Mouse (Mus musculus) urinary bladder, adult 2 months (tissue): ENCODE measurements around the gene Tanc1. TPM values are rescaled to one million over a fixed set of nuclear protein-coding genes. Genes with fewer than 3 reads are reported as not detected.

ENCODE experiments used
- DNase-seq: peaks from one replicate; pipeline ENCODE4 v3.0.0; 2022; ENCODE audit warnings: low spot score
- polyA plus RNA-seq: library from polyadenylated mRNA; depleted of rRNA; stranded (reverse); fragments of >200 nt; gene quantifications from 2 replicates; pipeline ENCODE4 v1.2.3, GENCODE M21; 2012

The Tanc1 gene
- polyA plus RNA-seq, 1 experiment: 25.0 TPM

DNA sequence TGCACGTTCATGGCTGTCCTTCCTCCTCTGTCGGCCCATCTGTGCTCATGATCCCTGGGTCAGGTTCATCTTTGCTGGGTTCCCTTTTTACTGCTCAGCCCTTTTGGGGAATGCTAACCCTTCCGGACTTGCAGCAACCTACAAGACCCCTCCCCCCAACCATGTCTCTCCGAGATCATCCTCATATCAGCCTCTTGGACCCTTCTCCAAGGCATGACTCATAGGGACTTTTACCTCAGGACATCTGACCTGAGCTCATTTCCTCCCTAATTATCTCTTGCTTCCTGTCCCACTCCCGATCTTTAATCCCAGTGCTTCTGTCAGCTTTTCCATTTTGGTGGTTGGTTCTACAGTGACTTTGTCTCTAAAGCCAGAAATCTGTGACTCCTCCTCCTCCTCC is 68.9 kb downstream of the Tanc1 start:
- DNase-seq: no peak

DNA sequence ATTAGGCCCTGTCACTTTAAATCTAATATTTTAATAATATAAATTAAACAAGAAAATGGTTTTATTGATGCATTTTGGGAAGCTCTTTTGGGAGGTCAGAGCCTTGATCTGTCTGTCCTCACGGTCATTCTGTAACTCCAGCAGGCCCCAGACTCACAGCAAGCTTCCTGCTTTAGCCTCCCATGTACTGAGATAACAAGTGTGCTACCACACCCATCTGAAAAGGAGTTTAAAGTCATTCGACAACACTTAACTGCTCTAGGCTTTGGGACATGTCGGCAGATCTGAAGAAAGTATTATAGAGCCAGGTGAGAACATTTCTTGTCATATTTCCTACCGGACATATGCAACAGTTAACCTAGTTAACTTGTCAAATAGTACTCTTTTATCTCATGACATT is 69.3 kb downstream of the Tanc1 start:
- no peak for DNase-seq

DNA sequence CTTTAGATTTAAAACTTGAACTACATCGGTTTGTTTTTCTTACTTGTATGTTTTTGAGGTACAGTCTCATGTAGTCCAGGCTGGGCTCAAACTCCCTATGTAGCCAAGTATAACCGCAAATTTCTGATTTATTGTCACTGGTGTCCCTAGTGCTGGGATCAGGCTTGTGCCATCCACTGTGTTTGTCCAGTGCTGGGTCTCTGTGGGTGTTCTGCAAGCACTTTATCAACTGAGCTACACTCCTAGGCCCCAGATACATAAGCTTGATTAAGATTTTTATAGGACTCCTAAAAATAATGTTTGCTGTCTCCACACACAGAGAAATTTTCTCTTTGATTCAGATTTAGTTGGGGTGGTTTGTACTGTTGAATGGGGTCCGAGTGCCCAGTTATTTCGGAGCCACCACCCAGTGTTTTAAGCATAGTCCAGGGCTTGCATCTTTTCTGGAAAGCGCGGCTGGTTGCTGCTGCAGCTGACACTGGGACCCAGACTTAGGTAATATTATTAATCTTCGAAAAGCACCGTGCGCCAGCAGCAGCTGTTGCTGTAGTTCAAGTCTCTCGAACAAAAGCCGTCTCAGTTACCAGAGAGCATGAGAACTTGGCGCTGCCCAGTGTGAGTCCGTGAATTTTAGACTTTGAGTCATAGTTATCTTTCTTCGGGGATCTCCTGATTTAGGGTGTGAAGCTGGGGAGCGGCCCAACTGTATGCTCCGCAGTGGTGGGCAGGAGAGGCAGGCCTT is 73.2 kb downstream of the Tanc1 start:
- no peak for DNase-seq

DNA sequence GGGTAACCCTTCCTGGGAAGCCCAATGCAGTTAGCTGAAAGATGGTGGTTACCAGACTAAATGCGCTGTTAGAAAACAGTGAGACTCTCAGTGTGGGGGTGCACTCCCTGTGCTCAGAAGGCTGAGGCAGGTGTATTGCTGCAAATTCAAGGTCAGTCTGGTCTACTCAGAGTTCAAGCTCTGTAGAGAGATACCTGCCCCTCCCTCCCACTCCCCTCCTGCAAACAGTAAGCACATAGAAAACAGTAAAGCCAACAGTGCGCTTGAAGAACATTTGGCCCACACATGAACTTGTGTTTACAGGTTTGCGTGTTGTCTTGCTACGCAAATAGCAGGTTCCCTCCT is 73.7 kb downstream of the Tanc1 start:
- no peak for DNase-seq

DNA sequence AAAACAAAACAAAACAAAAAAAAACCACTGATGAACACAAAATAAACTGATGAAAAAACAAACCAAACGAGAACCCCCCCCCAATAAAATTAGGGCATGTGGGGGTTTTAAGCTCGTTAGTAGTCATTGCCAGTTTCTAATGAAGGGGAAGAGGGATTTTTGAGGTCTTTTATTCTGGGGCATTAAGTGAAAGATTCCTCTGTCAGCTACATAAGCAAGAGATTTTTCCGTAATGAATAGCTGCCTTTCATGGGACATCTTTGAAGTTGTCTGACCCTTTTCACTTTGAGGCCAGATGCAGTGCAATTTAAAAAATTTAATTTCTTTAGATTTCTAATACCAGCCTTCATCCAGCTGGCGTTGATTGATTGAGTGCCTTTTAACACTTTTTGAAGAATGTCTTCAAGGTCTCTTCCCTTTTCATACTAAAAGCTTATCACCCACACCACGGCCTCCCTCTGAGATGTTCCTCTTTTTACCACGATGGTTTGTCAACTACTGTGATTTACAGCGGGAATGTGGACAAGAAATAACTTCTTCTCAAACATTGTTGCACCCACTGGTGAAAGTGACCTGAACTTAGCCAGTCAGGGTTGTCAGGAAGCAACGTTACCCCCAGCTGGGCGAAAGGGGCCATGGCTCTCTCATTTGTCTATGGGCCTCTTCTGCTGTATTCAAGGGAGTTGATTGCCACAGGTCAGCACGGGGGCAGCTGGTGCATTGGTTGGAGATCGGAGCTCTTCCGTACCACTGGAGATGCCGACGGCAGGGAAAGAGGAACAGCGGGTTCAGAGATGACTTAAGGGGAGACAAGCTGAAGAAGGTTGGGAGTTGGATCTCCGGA is 76.6 kb downstream of the Tanc1 start:
- no peak for DNase-seq

DNA sequence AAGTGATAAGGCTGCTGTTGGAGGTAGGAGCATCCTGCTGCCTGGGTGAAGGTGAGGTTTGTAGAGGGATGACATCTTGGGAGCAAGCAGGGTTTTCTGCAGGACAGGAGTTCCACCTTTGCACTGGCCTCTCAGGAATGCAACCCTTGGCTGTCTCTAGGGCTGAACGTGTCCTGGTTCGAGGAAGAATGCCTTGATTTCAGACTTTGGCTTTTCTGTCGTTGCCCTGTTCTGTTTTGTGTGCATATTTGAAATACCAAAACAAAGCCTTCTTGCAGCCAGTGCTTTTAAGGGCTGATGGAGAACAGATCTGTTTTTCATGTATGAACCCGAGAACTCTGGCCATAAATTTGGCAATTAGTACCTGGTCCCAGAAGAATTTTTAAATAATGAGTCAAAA is 79.3 kb downstream of the Tanc1 start:
- no peak for DNase-seq

DNA sequence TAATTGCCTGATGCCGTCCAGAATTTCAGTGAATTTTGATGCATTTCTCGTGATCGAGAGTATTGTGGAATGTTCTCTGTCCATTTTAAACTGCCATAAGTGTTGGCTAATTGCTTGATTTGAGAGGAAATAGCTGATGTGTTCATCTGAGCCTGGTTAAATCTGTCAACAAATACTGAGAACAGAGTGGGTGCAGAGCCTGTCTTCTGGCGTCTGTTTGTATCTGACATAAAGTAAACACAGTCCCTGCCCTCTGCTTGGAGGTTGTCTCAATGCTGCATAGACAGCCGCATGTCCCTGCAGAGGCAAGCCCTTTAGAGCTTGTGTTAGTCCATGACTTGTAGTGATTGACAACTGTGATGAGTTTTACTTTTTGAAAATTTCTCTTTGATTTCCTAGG is 81.6 kb downstream of the Tanc1 start:
- DNase-seq: no peak

DNA sequence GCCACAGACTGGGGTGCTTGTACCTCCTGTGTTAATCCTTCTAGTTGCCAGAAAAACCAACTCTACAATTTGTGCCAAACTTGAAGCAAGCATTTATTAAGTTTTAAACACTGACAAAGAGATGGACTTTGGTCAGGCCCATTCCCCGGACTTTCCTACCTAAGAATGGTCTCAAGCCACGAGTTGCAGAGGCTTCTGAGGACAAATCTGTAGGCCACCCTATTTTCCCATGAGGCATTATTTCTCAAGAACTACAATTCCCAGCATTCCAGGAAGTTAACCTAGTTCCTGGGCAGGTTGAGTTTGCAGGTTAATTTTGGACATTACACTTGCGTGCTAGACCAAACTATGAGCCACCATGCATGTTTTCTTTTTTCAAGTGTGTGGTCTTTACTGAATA is 85.3 kb downstream of the Tanc1 start:
- DNase-seq: no peak

DNA sequence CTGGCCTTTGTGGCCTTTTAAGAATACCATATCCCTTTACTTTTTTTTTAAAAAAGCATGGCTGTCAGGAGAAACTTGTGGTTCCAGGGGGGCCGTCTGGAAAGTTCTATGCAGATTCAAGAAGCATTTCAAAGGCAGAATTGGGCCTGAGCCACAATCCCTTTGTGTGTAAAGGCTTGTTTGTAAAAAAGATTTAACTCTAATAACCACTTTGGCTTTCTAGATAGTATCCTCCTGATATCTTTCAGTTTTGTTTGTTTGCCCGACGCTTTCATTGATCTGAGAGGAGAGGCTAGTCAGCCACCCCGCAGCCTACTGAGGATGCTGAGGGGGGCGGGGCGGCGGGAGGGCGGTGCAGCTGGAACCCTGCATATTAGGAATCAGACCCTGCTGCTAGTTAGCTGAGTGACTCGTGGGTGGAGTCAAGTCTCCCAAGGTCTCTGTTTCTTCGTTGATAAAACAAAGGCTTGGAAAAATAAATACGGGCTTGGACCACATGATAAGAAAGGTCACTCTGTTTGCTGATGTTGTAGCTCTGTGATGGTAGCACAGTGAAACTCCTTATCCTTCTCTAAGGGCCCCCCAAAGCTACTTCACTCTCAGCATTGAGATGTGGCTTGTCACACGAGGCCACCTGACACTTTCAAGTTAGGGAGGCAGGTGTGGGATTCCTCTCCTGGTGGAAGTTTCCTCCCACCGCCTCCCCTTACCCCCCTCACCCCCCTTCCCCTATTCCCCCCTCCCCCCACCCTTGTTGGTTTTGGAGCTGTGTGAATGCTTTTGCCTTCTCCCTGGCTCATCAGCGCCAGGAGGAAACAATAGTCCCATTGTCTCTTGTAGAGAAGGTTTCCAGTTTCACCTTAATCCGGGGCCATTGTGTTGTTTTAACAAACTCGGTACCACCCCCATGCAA is 86.1 kb downstream of the Tanc1 start:
- DNase-seq: no peak

DNA sequence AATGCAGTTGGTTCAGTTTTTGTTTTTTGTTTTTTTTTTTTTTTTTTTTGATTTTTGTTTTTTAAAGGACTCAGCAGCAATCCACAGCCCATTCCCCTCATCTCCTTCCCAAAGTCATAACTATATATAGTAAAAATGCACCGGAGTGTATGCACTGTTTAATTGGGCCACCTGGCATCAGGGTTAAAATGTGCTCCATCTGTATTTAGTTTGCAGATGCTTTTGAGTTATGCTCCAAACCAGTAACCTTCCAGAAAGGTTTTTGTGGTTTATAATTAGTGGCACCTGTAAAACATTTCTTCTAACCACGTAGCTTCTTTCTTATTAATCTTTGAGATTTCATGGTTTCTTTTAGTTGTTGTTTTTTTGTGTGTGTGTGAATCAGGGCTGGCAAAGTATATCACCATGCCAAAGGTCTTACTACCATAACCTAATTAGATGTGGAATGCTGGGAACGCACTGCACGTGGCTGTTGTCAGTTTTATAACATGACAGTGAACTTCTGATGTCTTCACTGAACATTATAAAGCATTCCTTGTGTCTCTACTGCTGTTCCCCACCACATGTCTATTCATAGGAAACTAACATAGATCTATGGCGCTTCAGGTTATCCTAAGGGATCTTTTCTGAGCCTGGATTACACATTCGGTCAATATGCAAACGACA is 86.9 kb downstream of the Tanc1 start:
- DNase-seq: no peak

DNA sequence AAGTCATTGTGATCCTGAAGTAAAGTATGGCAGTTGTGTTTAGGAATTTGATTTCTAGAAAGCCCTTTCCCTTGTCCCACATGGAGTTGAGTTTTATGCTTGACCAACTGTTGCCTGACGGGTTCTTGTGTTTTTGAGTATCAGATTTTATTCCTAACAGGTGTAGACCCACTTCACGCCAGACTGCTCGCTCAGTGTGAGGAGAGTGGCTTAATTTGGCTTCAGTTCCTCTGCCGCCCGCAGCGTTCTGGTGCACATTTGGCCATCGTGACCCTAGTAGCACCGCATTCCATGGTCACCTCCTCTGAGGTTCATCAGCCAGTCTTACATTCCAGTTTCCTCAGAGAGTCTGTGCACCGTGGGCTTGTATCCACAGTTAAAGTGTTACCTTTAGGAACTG is 88.1 kb downstream of the Tanc1 start:
- DNase-seq: no peak

DNA sequence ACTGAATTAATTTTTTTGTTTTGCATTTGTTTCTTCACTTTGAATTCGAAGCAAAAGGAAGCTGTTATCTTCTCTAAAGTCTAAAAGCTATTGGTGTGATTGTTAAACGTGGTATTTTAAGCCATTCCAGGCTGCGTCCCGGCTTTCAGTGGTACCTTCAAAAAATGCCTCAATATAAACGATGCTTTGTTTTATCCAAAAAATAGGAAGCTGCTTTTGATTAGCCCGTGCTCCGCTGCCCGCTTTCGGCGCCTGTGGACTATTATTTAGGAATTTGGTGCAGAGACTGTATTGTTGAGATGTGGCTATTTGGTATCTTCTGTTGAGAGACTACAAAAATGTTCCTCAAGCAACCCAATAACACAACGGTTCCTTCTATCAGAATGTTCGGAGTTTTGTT is 93.4 kb downstream of the Tanc1 start:
- no peak for DNase-seq

DNA sequence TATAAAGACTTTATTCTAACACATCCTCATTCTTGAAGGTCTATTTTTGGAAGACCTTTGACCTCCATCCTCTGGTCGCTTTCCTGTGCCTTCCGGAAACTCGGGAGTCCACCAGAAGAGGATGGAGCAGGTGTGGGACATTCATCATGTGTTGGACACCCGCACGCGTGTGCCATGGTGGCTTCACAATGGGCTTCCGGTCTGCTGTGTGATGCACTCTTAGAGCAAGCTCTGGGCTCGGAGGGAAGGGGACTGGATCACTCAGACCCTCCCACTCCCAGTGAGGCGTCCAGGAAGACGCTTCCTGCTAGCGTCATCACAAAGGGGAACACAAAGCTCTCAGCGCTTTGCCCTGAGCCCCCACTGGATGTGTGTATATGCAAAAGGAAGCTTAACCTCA is 95.0 kb downstream of the Tanc1 start:
- no peak for DNase-seq

DNA sequence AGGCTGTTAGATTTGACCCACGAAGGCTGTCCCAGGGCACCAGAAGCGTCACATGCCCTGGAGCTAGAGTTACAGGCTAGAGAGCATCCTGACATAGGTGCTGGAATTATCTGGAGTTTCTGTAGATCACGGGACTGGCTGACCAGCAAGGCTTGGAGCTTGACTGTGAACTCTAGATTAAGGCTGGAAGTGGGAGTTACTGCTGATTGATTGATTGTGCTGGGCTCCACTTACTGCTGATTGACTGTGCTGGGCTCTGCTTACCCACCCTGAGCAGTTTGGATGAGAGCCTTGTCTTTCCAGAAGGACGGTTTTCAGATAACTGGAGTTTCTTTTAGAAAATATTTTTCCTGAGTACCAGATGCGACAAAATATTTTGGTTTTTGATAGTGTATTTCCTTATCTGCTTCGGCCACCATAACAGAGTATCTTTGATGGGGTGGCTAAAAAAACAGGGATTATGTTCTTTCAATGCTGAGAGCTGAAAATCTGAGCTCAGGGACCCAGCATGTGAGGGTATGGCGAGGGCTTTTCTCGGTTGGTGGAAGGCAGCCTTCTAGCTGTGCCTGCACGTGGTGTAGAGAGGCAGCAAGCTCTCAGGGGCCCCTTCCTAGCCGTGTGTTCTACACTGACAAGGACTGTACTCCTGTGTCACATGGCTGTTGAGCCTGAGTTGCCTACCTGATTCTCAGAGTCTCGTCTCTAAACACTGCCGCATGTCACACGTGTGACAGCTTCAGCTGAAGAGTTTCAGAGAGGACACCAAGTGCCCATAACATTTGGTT is 96.3 kb downstream of the Tanc1 start:
- no peak for DNase-seq

DNA sequence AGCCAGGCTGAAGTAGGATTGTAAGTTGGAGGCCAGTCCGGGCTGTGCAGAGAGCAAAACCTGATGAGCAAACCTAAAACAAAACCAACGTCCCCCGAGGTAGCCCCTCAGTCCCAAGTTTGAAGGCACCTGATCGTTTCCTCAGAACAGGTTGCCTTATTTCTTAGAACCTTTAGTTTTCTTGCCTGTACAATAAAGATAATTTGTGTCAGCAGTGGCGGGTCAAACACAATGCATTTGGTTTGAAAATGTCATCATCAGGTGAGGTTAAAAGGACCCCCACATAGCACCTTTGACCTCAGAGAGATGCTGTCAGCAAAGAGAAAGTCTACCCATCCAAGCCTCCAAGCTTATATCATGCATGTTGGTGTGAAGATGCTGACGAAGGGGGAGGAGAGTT is 98.9 kb downstream of the Tanc1 start:
- DNase-seq: no peak

DNA sequence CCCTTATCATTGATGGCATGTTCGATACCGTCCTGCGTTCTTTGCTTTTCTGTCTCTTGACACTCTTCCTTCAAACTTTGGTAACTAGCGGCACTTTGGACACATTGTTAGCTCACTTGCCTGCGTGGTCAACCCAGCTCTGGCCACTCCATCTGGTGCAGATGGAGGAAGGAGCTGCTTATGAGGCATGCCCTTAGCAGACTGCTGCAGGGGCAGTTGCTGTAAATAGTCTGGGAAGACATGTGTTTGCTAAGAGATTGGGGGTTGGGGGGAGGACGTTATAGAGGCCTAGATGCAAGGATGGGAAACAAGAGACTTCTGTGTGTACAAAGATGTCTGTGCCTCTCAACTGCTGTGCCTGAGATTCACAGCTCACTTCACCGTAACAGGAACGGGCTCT is 100.2 kb downstream of the Tanc1 start:
- no peak for DNase-seq

DNA sequence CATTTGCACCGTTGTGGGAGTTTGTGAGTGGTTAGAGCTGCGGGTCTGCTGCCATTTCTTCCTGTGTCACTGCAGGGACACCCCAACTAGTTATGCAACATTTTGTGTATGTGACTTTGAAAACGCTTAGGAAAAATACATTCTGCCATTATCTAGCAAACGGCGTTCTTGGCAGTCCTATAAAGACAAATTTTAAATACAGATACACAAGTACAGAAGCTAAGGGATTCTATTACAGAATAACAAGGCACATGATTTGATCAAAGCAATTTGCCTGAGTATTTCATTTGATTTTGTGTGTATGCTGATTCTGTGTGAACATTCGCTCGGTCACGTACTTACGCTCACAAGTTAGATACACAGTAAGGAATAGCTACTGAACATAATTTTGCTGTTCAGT is 100.6 kb downstream of the Tanc1 start:
- no peak for DNase-seq

DNA sequence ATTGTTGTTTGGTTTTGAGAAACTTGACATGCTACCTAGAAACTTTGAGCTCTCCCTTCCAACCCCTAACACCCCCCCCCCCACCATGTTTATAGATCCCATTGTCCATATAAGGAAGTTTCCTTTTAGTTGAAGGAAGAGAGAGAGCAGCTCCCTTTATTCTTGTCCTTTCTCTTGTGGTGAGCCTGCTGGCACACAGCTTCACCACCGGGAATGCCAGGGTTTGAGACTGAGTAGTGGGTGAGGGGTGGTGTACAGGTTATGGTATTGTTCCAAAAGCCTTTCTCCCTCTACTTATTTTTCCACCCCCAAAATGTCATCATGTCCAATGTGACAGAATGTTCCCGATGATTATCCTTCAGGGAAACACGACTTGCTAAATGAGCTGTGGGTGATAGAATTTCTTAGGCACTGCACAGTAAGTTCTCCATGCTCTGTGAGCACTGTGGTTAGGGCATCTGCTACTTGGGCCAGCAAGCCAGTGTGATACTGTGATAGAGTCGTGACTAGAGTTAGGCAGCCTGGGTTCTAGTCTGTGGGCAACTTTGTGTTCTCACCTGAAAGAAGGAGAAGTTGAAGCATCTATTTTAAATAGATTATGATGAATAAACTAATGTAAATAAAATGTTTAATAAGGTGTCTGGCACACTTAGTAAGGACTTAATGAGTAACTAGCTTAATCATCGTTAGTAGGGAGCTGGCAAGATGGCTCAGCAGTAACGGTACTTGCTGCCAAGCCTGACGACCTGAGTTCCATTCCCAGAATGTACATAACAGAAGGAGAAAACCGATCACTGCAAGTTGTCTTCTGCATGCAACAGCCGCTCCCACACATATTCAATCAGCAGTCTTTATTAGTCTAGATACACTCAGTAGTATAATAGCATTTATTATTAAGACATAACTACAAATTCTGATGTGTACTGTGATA is 102.0 kb downstream of the Tanc1 start:
- DNase-seq: no peak

DNA sequence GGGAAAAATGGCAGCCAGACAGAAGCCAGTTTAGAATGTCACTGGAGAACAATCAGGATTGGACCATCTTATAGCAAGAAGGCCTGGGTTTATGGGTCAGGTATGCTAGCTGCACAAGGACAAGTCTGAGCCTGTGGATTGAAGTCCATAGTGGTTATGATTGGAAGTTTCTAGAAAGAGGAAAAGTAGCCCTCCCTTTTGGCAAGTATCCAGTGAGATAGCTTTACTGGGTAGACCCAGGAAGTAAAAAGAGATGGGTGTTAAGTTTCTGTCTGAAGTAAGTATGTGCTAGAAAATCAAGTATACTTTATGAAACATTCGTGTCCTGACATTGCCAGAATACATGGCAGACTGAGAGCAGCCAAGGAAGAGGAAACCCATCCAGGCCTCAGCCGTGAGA is 103.2 kb downstream of the Tanc1 start:
- no peak for DNase-seq

DNA sequence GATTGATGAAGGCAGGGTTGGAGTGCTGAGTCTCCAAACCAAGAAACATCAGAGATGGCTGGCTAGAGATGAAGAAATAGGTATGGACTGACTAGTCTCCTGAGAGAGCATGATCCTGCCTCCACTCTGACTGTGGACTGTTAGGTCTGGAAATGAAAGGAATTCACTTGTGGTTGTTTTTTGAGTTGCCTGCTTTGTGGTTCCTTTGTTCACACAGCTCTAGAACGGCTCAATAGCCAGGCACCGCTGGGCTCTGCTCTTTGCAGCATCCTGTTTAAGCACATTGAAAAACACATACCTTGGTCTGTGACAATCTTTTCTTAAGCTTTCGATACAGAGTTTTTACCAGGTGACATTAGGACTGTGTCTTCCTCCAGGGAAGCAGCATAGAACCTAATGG is 104.6 kb downstream of the Tanc1 start:
- DNase-seq: no peak
